Mouse (Mus musculus) lung, embryonic 16.5 days (tissue): ENCODE measurements around the gene Gja1. TPM values are rescaled to one million over a fixed set of nuclear protein-coding genes. Genes with fewer than 3 reads are reported as not detected.

Experiments used
- ATAC-seq: fragments of 200-750 bp; cut with Nextera tagmentation; 2 replicates; pipeline ENCODE4 v1.8.0; 2017; ENCODE audit warnings: low read depth, mild to moderate bottlenecking, moderate library complexity
- H3K27ac ChIP-seq: fragments of 300-500 bp; sonication (generic); 2 replicates; pipeline ENCODE4 v1.5.1; 2014; ENCODE audit warnings: mild to moderate bottlenecking, control low read depth, low read length
- H3K27me3 ChIP-seq: fragments of 300-500 bp; sonication (generic); 2 replicates; pipeline ENCODE4 v1.6.1; 2014; ENCODE audit warnings: low read depth, low read length, mixed read lengths; ENCODE audit not compliant: control insufficient read depth, insufficient read depth
- H3K36me3 ChIP-seq: fragments of 300-500 bp; sonication (generic); 2 replicates; pipeline ENCODE4 v1.6.1; 2014; ENCODE audit warnings: low read length; ENCODE audit not compliant: control insufficient read depth, insufficient read depth
- H3K4me1 ChIP-seq: fragments of 300-500 bp; sonication (generic); replicated peaks from 2 replicates; pipeline ENCODE4 v1.6.1; 2014; ENCODE audit warnings: low read length, mixed read lengths; ENCODE audit not compliant: control insufficient read depth, insufficient read depth
- H3K4me2 ChIP-seq: fragments of 300-500 bp; sonication (generic); 2 replicates; pipeline ENCODE4 v1.6.1; 2014; ENCODE audit warnings: low read depth, low read length, control low read depth
- H3K4me3 ChIP-seq: fragments of 300-500 bp; sonication (generic); 2 replicates; pipeline ENCODE4 v1.5.1; 2014; ENCODE audit warnings: mild to moderate bottlenecking, low read length, control low read depth
- H3K9ac ChIP-seq: fragments of 300-500 bp; sonication (generic); 2 replicates; pipeline ENCODE4 v1.6.1; 2014; ENCODE audit warnings: low read length, control low read depth
- H3K9me3 ChIP-seq: fragments of 300-500 bp; sonication (generic); 2 replicates; pipeline ENCODE4 v1.6.1; 2016; ENCODE audit warnings: low read length; ENCODE audit not compliant: control insufficient read depth
- WGBS: fragments of 180-500 bp; shearing (Covaris S2); extraction: QIAGEN DNeasy Blood & Tissue Kit; methylation state at CpG from one replicate; pipeline ENCODE4 v1.1.7; 2014; 5-methylcytosine and 5-hydroxymethylcytosine counted together
- polyA plus RNA-seq: library from polyadenylated mRNA; unstranded; fragments of >200 nt; fragmentation: Nextera tagmentation; extraction: Ambion mirVana; gene quantifications from 2 replicates; pipeline ENCODE4 v1.2.1, GENCODE M21; 2015

Gene Gja1
- polyA plus RNA-seq, 1 experiment from 2014 or later, result 111 TPM

DNA sequence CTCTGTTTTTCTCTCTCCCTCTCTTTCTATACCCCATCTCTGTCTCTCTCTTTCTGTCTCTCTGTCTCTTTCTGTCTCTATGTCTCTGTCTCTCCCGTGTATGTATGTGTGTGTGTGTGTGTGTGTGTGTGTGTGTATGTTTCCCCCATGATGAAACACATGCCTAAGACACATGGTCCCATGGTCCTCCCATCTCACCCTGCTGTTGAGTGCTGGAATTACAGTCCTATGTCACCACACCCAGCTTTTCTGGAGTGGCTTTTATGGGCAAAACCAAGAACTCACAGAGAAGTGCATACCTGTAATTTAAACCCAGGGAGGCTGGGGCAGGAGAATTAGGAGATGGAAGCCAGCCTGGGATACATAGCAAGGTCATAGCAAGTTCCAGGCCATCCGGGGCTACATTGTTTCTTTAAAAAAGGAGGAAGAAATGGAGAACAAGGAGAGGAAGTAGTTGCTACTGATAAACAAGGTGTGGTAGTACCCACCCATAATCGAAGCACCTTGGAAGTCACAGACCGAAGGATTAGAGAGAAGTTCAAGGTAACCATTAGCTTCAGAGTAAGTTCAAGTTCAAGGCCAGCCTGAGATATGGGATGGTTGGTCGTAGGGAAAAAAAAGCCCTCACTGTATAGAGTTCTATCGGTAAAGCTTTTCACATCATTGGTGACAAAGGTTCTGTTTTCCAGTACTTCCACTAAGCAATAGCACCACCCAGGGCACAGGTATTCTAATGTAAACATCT, 29.4 kb downstream of the Gja1 start:
- no peak overlapping the region for H3K4me3 ChIP-seq
- ATAC-seq, result no peak
- H3K27ac ChIP-seq, result no peak overlapping the region
- 79% methylated on average over 6 of the region's 6 CpGs for WGBS
- H3K4me2 ChIP-seq, result no peak overlapping the region
- no peaks in the 10 kb centered on the region for H3K4me1 ChIP-seq
- H3K9ac ChIP-seq, result no peak overlapping the region
- H3K27me3 ChIP-seq, result no peaks in the 10 kb centered on the region
- H3K9me3 ChIP-seq, result no peaks in the 10 kb centered on the region
- H3K36me3 ChIP-seq, result no peaks in the 10 kb centered on the region

- H3K4me3 ChIP-seq, result no peak overlapping the region
- H3K27me3 ChIP-seq, result no peaks in the 10 kb centered on the region
- no peak overlapping the region for H3K27ac ChIP-seq
- 50% methylated on average over 7 of the region's 7 CpGs for WGBS
- H3K36me3 ChIP-seq, result no peaks in the 10 kb centered on the region
- H3K9me3 ChIP-seq, result no peaks in the 10 kb centered on the region
- H3K4me2 ChIP-seq, result no peak overlapping the region
- no peak for ATAC-seq
- no peak overlapping the region for H3K9ac ChIP-seq
- no peaks in the 10 kb centered on the region for H3K4me1 ChIP-seq
Measured at GRCm38 (mm10) chr10:56415894-56416570, 38.9 kb downstream of the Gja1 start.

- ATAC-seq, result no peak
- Histone ChIP-seq H3K9ac (no peak overlapping the region), H3K4me1 (no peaks in the 10 kb centered on the region), H3K4me3 (no peak overlapping the region), H3K4me2 (no peak overlapping the region), H3K27me3 (no peaks in the 10 kb centered on the region), H3K27ac (no peak overlapping the region), H3K36me3 (no peaks in the 10 kb centered on the region), H3K9me3 (no peaks in the 10 kb centered on the region)
- 79% methylated on average over 4 of the region's 4 CpGs for WGBS
Measured at GRCm38 (mm10) chr10:56422518-56422917, 45.4 kb downstream of the Gja1 start.

GRCm38 (mm10) chr10:56425016-56425798, 48.1 kb downstream of the Gja1 start:
- no peaks in the 10 kb centered on the region for H3K36me3 ChIP-seq
- no peaks in the 10 kb centered on the region for H3K27me3 ChIP-seq
- no peak overlapping the region for H3K9ac ChIP-seq
- no peak overlapping the region for H3K4me3 ChIP-seq
- no peaks in the 10 kb centered on the region for H3K9me3 ChIP-seq
- H3K4me2 ChIP-seq, result no peak overlapping the region
- H3K4me1 ChIP-seq, result no peaks in the 10 kb centered on the region
- no peak overlapping the region for H3K27ac ChIP-seq
- ATAC-seq, result no peak
- whole genome bisulfite sequencing, result 83% methylated on average over 15 of the region's 15 CpGs

- Histone ChIP-seq H3K27ac (no peak overlapping the region), H3K4me3 (no peak overlapping the region), H3K9me3 (no peaks in the 10 kb centered on the region), H3K9ac (no peak overlapping the region), H3K4me1 (no peaks in the 10 kb centered on the region), H3K4me2 (no peak overlapping the region), H3K27me3 (no peaks in the 10 kb centered on the region), H3K36me3 (no peaks in the 10 kb centered on the region)
- 55% methylated on average over 4 of the region's 4 CpGs for WGBS
- ATAC-seq, result no peak
Measured at GRCm38 (mm10) chr10:56426369-56426768, 49.2 kb downstream of the Gja1 start.

DNA sequence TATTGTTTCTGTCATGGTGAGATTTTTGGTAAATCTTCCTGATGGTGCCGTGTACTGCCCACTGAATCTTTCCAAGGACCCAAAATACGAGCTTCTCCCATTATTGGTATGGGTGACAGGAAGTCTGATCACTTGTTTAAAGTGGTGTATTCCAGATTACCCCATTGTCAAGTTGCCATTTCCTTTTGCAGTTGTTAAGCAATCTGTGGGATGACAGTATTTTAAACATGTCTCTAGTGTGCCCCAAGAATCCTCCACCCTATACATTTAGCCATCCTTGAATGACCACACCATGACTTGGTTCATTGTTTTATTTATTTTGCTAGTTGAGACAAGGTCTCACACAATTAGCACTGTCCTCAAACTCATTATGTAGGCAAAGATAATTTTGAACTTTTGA, 50.3 kb downstream of the Gja1 start:
- Histone ChIP-seq H3K9ac (no peak overlapping the region), H3K27ac (no peak overlapping the region), H3K4me2 (no peak overlapping the region), H3K4me1 (peaks cover 4% of the 10 kb centered on the region), H3K4me3 (no peak overlapping the region), H3K27me3 (no peaks in the 10 kb centered on the region), H3K9me3 (no peaks in the 10 kb centered on the region), H3K36me3 (no peaks in the 10 kb centered on the region)
- WGBS, result 52% methylated on average over 2 of the region's 2 CpGs
- ATAC-seq, result no peak

DNA sequence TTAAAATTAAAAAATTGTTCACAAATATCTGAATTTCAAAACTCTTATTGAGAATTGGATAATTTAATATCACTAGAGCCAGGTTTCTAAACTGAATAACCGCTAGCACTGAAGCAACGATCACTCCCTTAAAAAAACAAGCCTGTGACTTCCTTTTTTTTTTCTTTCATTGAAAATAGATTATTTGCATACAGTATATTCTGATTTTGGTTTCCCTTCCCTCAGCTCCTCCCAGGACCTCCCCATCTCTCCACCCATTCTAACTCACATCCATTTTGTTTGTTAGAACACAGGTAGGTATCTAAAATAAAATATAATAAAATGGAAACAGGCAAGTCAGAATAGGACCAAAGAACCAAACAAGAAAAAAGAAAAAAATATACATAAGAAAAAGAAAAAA, 50.7 kb downstream of the Gja1 start:
- WGBS, result 84% methylated on average over 2 of the region's 2 CpGs

GRCm38 (mm10) chr10:56429011-56429410, 51.9 kb downstream of the Gja1 start:
- WGBS, result 72% methylated on average over 5 of the region's 5 CpGs
- no peak for ATAC-seq
- Histone ChIP-seq H3K9me3 (no peaks in the 10 kb centered on the region), H3K4me1 (peaks cover 4% of the 10 kb centered on the region), H3K4me3 (no peak overlapping the region), H3K27ac (no peak overlapping the region), H3K9ac (no peak overlapping the region), H3K36me3 (no peaks in the 10 kb centered on the region), H3K27me3 (no peaks in the 10 kb centered on the region), H3K4me2 (no peak overlapping the region)

More for the DNA sequence above, 50.7 kb downstream of the Gja1 start:
- ATAC-seq, result no peak
- H3K9me3 ChIP-seq, result no peaks in the 10 kb centered on the region
- H3K4me2 ChIP-seq, result no peak overlapping the region
- H3K27ac ChIP-seq, result no peak overlapping the region
- no peaks in the 10 kb centered on the region for H3K27me3 ChIP-seq
- H3K4me1 ChIP-seq, result peaks cover 4% of the 10 kb centered on the region
- no peak overlapping the region for H3K9ac ChIP-seq
- no peak overlapping the region for H3K4me3 ChIP-seq
- no peaks in the 10 kb centered on the region for H3K36me3 ChIP-seq
